Mouse (Mus musculus): ENCODE results near the gene Mfsd14a.

Mfsd14a gene

DNA sequence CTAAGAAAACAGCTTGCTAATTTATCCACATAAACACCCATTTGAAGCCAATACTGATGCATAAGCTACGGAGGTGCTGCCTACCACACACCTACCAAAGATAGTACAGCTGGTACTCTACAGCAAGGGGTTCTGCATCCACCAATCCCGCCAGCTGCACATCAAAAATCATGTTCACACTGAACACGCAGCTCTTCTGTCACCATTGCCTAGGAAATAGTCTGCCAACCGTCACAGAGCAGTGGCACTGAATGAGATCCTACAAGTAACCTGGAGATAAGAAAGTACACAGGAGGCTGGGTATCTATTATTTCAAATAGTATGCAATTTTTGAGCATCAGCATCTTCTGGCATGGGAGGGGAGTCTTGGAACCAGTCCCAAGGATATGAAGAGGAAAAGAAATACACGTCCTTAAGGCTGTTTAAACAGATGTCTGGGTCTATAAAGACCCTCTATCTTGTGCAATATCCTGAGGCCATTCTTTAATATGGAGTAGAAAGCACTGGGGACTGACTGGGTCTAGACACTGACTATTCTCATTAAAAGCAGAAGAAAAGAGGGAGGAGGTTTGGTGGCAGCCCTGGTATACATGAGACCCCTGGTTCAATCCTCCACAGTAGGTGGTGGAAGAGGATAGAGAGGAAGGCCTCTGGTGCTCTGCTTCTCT lies 9.1 kb downstream of the Mfsd14a start:
- DNase-seq (ENCODE audit: low read depth, low spot score) = no peak

DNA sequence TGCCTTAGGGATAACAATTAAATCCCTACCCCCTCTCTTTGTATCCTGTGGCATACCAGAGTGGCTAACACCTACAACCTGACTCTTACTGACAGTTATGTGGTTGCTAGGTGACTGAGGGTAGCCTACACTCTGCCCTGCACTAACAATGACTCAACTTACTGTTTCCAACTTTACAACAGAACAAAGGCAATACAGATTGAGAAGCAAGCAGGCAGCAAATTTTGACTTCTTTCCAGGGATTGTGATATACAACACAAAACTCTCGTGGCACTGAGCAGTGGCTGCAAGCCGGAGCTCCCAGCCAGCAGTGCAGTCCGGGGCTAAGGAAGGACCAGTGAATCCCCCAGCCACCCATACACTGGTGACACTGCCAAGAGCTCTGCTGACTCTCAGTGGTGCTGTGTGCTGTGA lies 10.4 kb downstream of the Mfsd14a start:
- DNase-seq (ENCODE audit: low read depth, low spot score) = peak; percentile 58

DNA sequence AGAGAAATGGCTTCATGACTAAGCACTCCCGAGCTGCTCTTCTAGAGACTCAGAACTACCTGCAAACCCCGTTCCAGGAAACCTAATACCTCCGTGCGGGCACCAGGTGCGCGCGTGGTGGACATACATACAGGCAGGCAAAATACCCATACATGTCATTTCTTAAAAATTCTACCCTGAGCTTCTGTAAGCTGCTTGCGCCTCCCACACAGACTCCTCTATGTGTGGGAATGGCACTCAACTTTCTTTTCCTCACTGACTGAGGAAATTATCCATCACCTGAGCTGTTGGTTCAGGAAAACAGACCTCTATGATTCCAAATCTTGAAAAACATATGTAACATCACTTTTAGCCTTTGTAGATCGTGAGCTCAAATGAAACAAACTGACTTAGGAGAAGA lies 11.8 kb downstream of the Mfsd14a start:
- DNase-seq (ENCODE audit: low read depth, low spot score) = no peak

DNA sequence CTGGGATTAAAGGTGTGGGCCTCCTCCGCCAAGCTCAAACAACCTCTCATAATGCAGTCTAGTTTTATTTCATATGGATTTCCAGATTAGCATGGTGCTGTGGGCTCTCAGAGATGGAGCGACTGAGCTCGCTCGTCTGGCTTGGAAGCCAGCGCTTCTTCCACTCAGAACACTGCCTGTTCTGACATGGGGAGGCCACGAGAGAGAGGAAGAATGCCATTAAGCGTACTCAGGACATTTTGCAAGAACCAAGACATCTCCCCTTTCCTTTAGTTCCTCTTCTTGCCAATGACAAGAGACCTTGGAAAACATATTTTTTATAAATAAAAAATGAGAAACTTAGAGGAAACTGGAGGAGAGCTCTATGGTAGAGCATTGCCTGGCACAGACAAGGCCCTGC lies 13.7 kb downstream of the Mfsd14a start:
- DNase-seq (ENCODE audit: low read depth, low spot score) = no peak

GRCm38 (mm10) chr3:116646387-116646786 lies 16.1 kb downstream of the Mfsd14a start:
- no peak for DNase-seq (ENCODE audit: low read depth, low spot score)

GRCm38 (mm10) chr3:116642373-116642772 lies 20.1 kb downstream of the Mfsd14a start:
- DNase-seq (ENCODE audit: low read depth, low spot score) = no peak

DNA sequence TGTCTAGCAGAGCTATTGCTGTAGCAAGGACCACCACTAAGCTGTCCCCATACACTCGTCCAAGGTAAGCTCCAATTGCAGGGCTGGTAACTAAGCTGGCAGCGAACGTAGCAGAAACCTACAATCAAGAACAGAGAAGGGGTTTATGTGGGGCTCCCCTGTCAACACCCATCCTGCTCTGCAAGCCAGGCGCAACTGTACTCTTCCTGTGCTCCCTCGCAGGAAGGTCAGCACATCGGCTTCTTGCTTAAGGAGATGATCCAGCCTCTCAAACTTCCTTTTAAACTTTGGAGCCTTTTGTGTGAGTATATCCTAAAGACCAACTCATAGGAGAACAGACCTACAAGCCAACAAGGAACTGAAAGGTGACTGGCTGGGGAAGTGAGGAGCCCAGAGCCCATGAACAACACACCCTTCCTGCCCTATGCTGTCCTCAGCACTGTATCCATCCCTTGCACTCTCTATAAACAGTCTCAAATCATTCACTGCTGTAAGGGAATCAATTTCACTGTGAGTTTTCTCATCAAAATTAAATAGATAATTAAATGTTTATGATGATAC lies 20.6 kb downstream of the Mfsd14a start:
- DNase-seq (ENCODE audit: low read depth, low spot score) = no peak

DNA sequence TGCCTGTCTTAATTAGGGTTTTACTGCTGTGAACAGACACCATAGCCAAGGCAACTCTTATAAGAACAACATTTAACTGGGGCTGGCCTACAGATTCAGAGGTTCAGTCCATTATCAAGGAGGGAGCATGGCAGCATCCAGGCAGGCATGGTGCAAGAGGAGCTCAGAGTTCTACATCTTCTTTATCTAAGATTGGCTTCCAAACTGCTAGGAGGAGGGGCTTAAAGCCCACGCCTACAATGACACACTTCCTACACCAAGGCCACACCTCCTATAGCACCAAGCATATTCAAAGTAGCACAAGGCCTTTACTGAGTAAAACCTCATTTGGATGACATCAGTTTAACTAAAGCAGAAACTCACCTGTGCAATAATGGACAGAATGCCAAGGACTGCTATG lies 22.5 kb downstream of the Mfsd14a start:
- DNase-seq (ENCODE audit: low read depth, low spot score) = peak; percentile 70

- DNase-seq (ENCODE audit: low read depth, low spot score) = no peak
These were observed 23.9 kb downstream of the Mfsd14a start for GRCm38 (mm10) chr3:116638572-116638971.

- no peak for DNase-seq (ENCODE audit: low read depth, low spot score)
These were observed 24.6 kb downstream of the Mfsd14a start for GRCm38 (mm10) chr3:116637693-116638476.

GRCm38 (mm10) chr3:116635799-116636198 lies 26.7 kb downstream of the Mfsd14a start:
- DNase-seq (ENCODE audit: low read depth, low spot score) = no peak

DNA sequence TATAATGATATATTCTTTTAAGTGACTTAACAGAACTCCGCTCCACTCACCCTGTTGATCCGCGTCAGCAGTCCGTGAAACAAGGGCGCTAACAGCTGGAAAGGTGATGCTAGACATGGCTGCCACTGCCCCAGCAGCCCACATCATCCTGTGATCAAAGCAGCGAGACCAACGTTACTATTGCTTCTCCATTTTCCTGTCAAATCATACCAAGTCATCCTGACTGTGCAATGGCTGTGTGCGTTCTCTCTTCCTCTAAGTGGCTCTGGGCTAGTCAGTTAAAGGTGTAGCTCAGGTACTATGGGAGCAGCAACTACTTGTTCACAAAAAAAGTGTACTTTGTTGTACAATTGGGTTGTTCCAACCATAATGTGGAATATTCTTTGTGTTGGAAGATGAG lies 27.6 kb downstream of the Mfsd14a start:
- no peak for DNase-seq (ENCODE audit: low read depth, low spot score)

- DNase-seq (ENCODE audit: low read depth, low spot score) = no peak
These were observed 28.4 kb downstream of the Mfsd14a start for GRCm38 (mm10) chr3:116634091-116634490.

DNA sequence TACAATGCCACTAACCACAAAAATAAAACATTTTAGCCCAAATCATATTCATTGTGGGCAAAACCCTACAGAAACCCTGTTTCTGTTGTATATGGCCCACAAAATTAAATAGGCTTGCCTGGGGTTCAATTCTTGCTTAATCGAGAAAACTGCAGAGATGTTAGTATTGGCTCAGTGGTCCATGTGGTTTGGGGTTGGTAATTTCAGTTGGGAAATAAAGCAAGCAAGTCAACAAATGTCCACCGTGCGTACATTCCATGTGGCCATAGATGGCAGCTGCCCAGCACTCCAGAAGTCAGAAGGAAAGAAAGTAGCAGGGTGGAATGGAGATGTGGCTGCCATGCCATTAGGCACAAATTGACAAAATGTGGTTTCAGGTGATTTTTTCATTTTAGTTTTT lies 29.5 kb downstream of the Mfsd14a start:
- DNase-seq (ENCODE audit: low read depth, low spot score) = no peak

- DNase-seq (ENCODE audit: low read depth, low spot score) = no peak
These were observed 31.0 kb downstream of the Mfsd14a start for GRCm38 (mm10) chr3:116631459-116631858.

- DNase-seq (ENCODE audit: low read depth, low spot score) = peak; percentile 96
These were observed 39.8 kb downstream of the Mfsd14a start for GRCm38 (mm10) chr3:116622641-116623040.

- DNase-seq (ENCODE audit: low read depth, low spot score) = no peak
These were observed 41.7 kb downstream of the Mfsd14a start for GRCm38 (mm10) chr3:116620636-116621370.

DNA sequence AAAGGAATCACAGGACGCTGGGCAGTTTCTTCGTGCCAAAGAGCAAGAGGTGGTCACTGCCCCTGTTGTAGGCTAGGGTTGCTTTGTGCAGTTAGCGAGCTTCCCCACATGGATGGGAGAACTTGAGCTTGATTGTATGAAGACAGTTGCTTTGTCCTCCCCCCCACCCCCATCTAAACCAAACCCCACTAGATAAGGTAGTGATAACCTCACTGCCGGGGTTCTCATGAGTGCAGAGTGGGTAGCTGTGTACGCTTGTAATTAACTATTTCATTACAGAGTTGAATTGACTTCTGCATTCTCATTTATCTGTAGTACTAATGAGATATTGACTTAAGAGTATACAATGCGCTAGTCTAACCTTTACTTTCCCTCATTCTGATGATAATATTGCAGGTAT lies 43.6 kb downstream of the Mfsd14a start:
- no peak for DNase-seq (ENCODE audit: low read depth, low spot score)

GRCm38 (mm10) chr3:116615318-116616068 lies 47.0 kb downstream of the Mfsd14a start:
- DNase-seq (ENCODE audit: low read depth, low spot score) = no peak

- DNase-seq (ENCODE audit: low read depth, low spot score) = no peak
These were observed 48.1 kb downstream of the Mfsd14a start, which contains the start of gene Trmt13 for GRCm38 (mm10) chr3:116614295-116614892. Gene Trmt13 (minus strand): TSS chr3:116614587.

GRCm38 (mm10) chr3:116604570-116604969 lies 57.9 kb downstream of the Mfsd14a start:
- no peak for DNase-seq (ENCODE audit: low read depth, low spot score)
